Comparison of ENCODE assay signal across 8 mouse cellular contexts in the genomic region with DNA sequence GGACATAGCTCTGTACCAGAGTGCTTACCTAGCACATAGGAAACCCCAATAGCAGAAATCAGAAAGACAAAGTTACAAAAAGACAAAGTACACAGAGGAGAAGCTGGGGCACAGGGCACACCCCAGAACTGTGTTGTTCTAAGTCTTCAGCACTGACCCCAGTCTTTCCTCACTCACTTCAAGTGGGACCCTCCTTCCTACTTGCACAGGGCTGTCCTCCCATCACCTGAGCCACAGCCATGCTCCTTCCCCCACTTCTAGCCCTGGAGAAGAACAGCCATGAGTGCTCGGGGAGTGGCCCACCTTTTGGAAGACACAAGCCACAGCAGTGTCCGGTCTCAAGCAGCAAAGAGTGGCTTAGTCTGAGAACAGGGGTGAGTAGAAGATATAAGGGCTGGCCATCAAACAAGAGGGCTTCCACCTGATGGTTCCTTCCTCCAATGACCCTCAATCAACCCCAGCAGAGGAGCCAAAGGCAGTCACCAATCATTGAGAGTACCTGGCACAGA. TPM values are rescaled to one million over a fixed set of nuclear protein-coding genes. Genes with fewer than 3 reads are reported as not detected.
DNase-seq lines count a peak whose midpoint lies in the region; ATAC-seq and TF ChIP-seq lines count a peak whose summit lies in the region.

Gene Dnmt1 (minus strand): TSS at position 459 of the 509 bp plus-strand sequence.

- H3K27me3 ChIP-seq in erythroblast, embryonic 14.5 days (ENCODE audit: control insufficient read depth): peaks cover 4% of the 10 kb centered on the region
- H3K27me3 ChIP-seq in hindbrain, embryonic 11.5 days (ENCODE audit: control insufficient read depth, insufficient read depth, low read length): no peaks in the 10 kb centered on the region
- no peaks in the 10 kb centered on the region for H3K27me3 ChIP-seq in liver, embryonic 13.5 days
- no peaks in the 10 kb centered on the region for H3K27me3 ChIP-seq in stomach, postnatal 0 days (ENCODE audit: control insufficient read depth, insufficient read depth, low read length)

- H3K27ac ChIP-seq in hindbrain, embryonic 11.5 days (ENCODE audit: low read depth, low read length): no peak within 1 kb of the TSS
- no peak within 1 kb of the TSS for H3K27ac ChIP-seq in liver, embryonic 13.5 days
- H3K27ac ChIP-seq in stomach, postnatal 0 days (replicated peaks): no peak within 1 kb of the TSS

- WGBS in hindbrain, embryonic 11.5 days: 92% methylated on average over 2 of the region's 2 CpGs
- 84% methylated on average over 2 of the region's 2 CpGs for WGBS in liver, embryonic 13.5 days (ENCODE audit: insufficient replicate concordance)
- 91% methylated on average over 2 of the region's 2 CpGs for WGBS in stomach, postnatal 0 days

- no peak within 1 kb of the TSS for H3K4me3 ChIP-seq in erythroblast, embryonic 14.5 days (replicated peaks)
- H3K4me3 ChIP-seq in hindbrain, embryonic 11.5 days (ENCODE audit: low read depth, low read length): no peak within 1 kb of the TSS
- H3K4me3 ChIP-seq in liver, embryonic 13.5 days (replicated peaks): no peak within 1 kb of the TSS
- no peak within 1 kb of the TSS for H3K4me3 ChIP-seq in stomach, postnatal 0 days (ENCODE audit: low read depth, low read length)

- H3K4me2 ChIP-seq in hindbrain, embryonic 11.5 days (replicated peaks; ENCODE audit: low read depth, low read length): no peak within 1 kb of the TSS
- H3K4me2 ChIP-seq in liver, embryonic 13.5 days: no peak within 1 kb of the TSS
- H3K4me2 ChIP-seq in stomach, postnatal 0 days (replicated peaks; ENCODE audit: low read depth): no peak within 1 kb of the TSS

- no peak for DNase-seq in thymus, postnatal 0 days (ENCODE audit: low spot score)
- DNase-seq in thymus, postnatal 4 days: no peak
- DNase-seq in hindbrain, embryonic 11.5 days (ENCODE audit: low spot score): no peak
- DNase-seq in liver, embryonic 13.5 days: no peak
- no peak for DNase-seq in stomach, postnatal 0 days (ENCODE audit: low spot score)
- DNase-seq in frontal cortex, postnatal 25 days (ENCODE audit: low spot score in 2 of 2): no peak
- no peak for DNase-seq in kidney, postnatal 25 days

- H3K4me1 ChIP-seq in erythroblast, embryonic 14.5 days (ENCODE audit: control insufficient read depth): no peaks in the 10 kb centered on the region
- no peaks in the 10 kb centered on the region for H3K4me1 ChIP-seq in hindbrain, embryonic 11.5 days (replicated peaks; ENCODE audit: control insufficient read depth, insufficient read depth, low read length)
- H3K4me1 ChIP-seq in liver, embryonic 13.5 days (replicated peaks): no peaks in the 10 kb centered on the region
- no peaks in the 10 kb centered on the region for H3K4me1 ChIP-seq in stomach, postnatal 0 days (replicated peaks; ENCODE audit: control insufficient read depth, insufficient read depth)

- no peak for TF ChIP-seq EP300 in stomach, postnatal 0 days (optimal IDR thresholded peaks at IDR 0.05)

- H3K9ac ChIP-seq in hindbrain, embryonic 11.5 days (ENCODE audit: low read depth, low read length): no peak within 1 kb of the TSS
- H3K9ac ChIP-seq in liver, embryonic 13.5 days: no peak within 1 kb of the TSS
- no peak within 1 kb of the TSS for H3K9ac ChIP-seq in stomach, postnatal 0 days (ENCODE audit: low read length)

- no peak for TF ChIP-seq CTCF in stomach, postnatal 0 days (IDR thresholded peaks at IDR 0.05; ENCODE audit: low read depth)

- no peak for ATAC-seq in hindbrain, embryonic 11.5 days (ENCODE audit: low FRiP score)
- ATAC-seq in liver, embryonic 13.5 days (ENCODE audit: low read depth): no peak
- no peak for ATAC-seq in stomach, postnatal 0 days (ENCODE audit: low FRiP score, low TSS enrichment)

- no peaks in the 10 kb centered on the region for H3K36me3 ChIP-seq in erythroblast, embryonic 14.5 days (ENCODE audit: control insufficient read depth)
- H3K36me3 ChIP-seq in hindbrain, embryonic 11.5 days (ENCODE audit: control insufficient read depth, insufficient read depth, low read length): no peaks in the 10 kb centered on the region
- H3K36me3 ChIP-seq in liver, embryonic 13.5 days: no peaks in the 10 kb centered on the region
- H3K36me3 ChIP-seq in stomach, postnatal 0 days (ENCODE audit: control insufficient read depth, insufficient read depth, low read length): no peaks in the 10 kb centered on the region

- H3K9me3 ChIP-seq in erythroblast, embryonic 14.5 days (ENCODE audit: control insufficient read depth, low read length): no peaks in the 10 kb centered on the region
- no peaks in the 10 kb centered on the region for H3K9me3 ChIP-seq in hindbrain, embryonic 11.5 days (ENCODE audit: control insufficient read depth, low read length)
- H3K9me3 ChIP-seq in liver, embryonic 13.5 days (replicated peaks): no peaks in the 10 kb centered on the region
- no peaks in the 10 kb centered on the region for H3K9me3 ChIP-seq in stomach, postnatal 0 days (ENCODE audit: control insufficient read depth, low read length)

RNA-seq across cellular contexts. Expression of gene Dnmt1, which starts in this region (rescaled TPM):
- 90.0 and 96.3 TPM in 2 replicates for polyA plus RNA-seq in thymus, postnatal 0 days (2015; fragmentation: Nextera tagmentation; extraction: Ambion mirVana)
- 25.3 TPM in 2 replicates for polyA plus RNA-seq in erythroblast, embryonic 14.5 days (2012)
- 65.6 and 82.9 TPM in 2 replicates for polyA plus RNA-seq in hindbrain, embryonic 11.5 days (2014; fragmentation: Nextera tagmentation; extraction: Ambion mirVana)
- 63.3 and 75.0 TPM in 2 replicates for polyA plus RNA-seq in liver, embryonic 13.5 days (2015; fragmentation: Nextera tagmentation; extraction: Ambion mirVana)
- 17.9 TPM in 2 replicates for polyA plus RNA-seq in stomach, postnatal 0 days (2015; fragmentation: Nextera tagmentation; extraction: Ambion mirVana)
